Mouse (Mus musculus): ENCODE results near the gene Asic4.

- TF ChIP-seq CTCF (conservative IDR thresholded peaks at IDR 0.05; ENCODE audit: insufficient read depth, insufficient read length, low read depth, low read length) (peak; percentile 75), POLR2A (IDR thresholded peaks at IDR 0.05; ENCODE audit: low read depth, low read length) (no peak)
Observed at GRCm38 (mm10) chr1:75494878-75495548, 44.8 kb downstream of the Asic4 start.

Data from kidney, adult 2 months (tissue).